ENCODE assay signal across 22 mouse cellular contexts in genomic region chr3:84631586-84631985, GRCm38 (mm10). TPM values are rescaled to one million over a fixed set of nuclear protein-coding genes. Genes with fewer than 3 reads are reported as not detected.
"Had no signal": no experiment of that assay in that cellular context is flagged by ENCODE, and none has a peak within 500 bp of the region (broad histone marks: within the 10 kb centered on the region; RNA-seq: fewer than 3 reads in every experiment).

No protein-coding gene starts in this region.

- H3K27ac ChIP-seq: lung, embryonic 15.5 days; midbrain, embryonic 10.5 days; midbrain, embryonic 12.5 days; neural tube, embryonic 13.5 days; neural tube, embryonic 15.5 days had no signal

- H3K4me1 ChIP-seq: midbrain, embryonic 10.5 days; midbrain, embryonic 12.5 days; neural tube, embryonic 13.5 days; neural tube, embryonic 15.5 days had no signal

- DNase-seq: lung, adult 18-20 months; lung, postnatal 4 days; midbrain, embryonic 14.5 days; retina, postnatal 1 day; right cerebral cortex, adult 18-20 months; right cerebral cortex, postnatal 25 days; right cerebral cortex, postnatal 4 days; spleen, adult 18-20 months; thymus, adult 18-20 months; thymus, postnatal 25 days; thymus, postnatal 4 days had no signal

- H3K27me3 ChIP-seq: lung, embryonic 15.5 days; midbrain, embryonic 12.5 days; neural tube, embryonic 13.5 days; neural tube, embryonic 15.5 days had no signal

- H3K4me2 ChIP-seq: lung, embryonic 15.5 days; midbrain, embryonic 12.5 days; neural tube, embryonic 13.5 days; neural tube, embryonic 15.5 days had no signal

- ATAC-seq: lung, postnatal 0 days; midbrain, embryonic 16.5 days had no signal

- H3K4me3 ChIP-seq: lung, embryonic 15.5 days; midbrain, embryonic 10.5 days; midbrain, embryonic 12.5 days; myocyte; neural tube, embryonic 13.5 days; neural tube, embryonic 15.5 days had no signal

- H3K36me3 ChIP-seq: lung, embryonic 15.5 days; midbrain, embryonic 10.5 days; midbrain, embryonic 12.5 days; neural tube, embryonic 13.5 days; neural tube, embryonic 15.5 days had no signal

- H3K9ac ChIP-seq: lung, embryonic 15.5 days; midbrain, embryonic 12.5 days; neural tube, embryonic 13.5 days; neural tube, embryonic 15.5 days had no signal

- H3K9me3 ChIP-seq: lung, embryonic 15.5 days; midbrain, embryonic 10.5 days; midbrain, embryonic 12.5 days; neural tube, embryonic 13.5 days; neural tube, embryonic 15.5 days had no signal

RNA-seq across cellular contexts. Expression of gene Tigd4, which starts 38.2 kb away (rescaled TPM):
- total RNA-seq: megakaryocyte, adult 5-6 weeks; megakaryocyte-erythroid progenitor cell, adult 5-6 weeks had no signal
- polyA plus RNA-seq: midbrain, embryonic 10.5 days; midbrain, embryonic 12.5 days; midbrain, embryonic 14.5 days; midbrain, embryonic 16.5 days; neural tube, embryonic 13.5 days; thymus, postnatal 0 days had no signal
